Mouse (Mus musculus): Measurements from ENCODE around the gene Prss33.

DNA sequence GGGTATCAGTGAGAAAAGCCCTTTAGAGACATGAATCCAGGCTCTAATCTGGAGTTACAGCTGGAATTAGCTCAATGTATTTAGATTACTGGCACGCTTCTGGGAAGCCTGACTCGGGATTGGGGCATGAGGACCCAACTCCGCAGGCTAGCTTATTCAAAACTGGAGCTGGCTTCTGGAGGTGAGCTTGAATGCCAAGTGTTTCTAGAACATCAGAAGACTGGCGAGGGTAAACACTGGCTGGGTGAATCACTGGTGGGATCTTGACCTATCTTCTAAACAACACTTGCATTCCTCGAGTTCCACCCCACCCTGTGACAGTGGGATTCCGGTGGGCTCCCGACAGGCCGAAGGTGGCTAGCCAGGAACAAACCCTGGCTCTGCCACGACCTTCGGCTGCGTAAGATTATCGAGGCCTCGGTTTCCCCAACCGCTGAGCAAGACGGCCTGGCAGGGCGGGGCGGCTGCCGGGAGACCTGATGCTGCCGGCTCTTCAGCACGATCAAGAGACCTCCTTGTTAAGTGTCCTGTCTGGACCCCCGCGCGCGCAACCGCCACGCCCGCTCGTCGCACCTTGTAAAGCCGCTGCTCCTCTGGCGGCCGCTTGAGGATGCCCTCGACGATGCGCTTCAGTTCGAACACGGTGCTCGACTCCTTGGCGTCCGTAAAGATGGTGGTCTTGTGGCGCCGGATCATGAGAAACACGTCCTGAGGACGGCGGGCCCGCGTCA lies 7.4 kb downstream of the Prss33 start:
- TF ChIP-seq POLR2AphosphoS2 (IDR thresholded peaks at IDR 0.05; ENCODE audit: low read depth, low read length) (no peak), ELF1 (IDR thresholded peaks at IDR 0.05; ENCODE audit: low read depth, low read length) (no peak), RCOR1 (conservative IDR thresholded peaks at IDR 0.05; ENCODE audit: low read depth, low read length) (no peak), CTCF (conservative IDR thresholded peaks at IDR 0.05 in 1 of 2, IDR thresholded peaks at IDR 0.05 in 1 of 2; ENCODE audit: low read depth in 2 of 2, low read length in 2 of 2) (no peak), POLR2A (IDR thresholded peaks at IDR 0.05; ENCODE audit: low read depth, low read length) (no peak), ETS1 (conservative IDR thresholded peaks at IDR 0.05; ENCODE audit: low read depth, low read length) (no peak), TCF12 (IDR thresholded peaks at IDR 0.05; ENCODE audit: low read depth, low read length) (no peak), HCFC1 (IDR thresholded peaks at IDR 0.05; ENCODE audit: low read depth, low read length) (no peak), KAT2A (IDR thresholded peaks at IDR 0.05; ENCODE audit: insufficient replicate concordance, low read length) (no peak), EP300 (IDR thresholded peaks at IDR 0.05; ENCODE audit: low read length) (no peak), ZC3H11A (IDR thresholded peaks at IDR 0.05; ENCODE audit: low read depth, low read length) (no peak), ZMIZ1 (IDR thresholded peaks at IDR 0.05; ENCODE audit: low read depth, low read length) (no peak)
